In genomic region chr4:29337245-29337644, GRCm38 (mm10) we compare ENCODE assay signal across 29 mouse cellular contexts.
"Had no signal": no experiment of that assay in that cellular context is flagged by ENCODE, and none has a peak within 500 bp of the region (broad histone marks: within the 10 kb centered on the region; RNA-seq: fewer than 3 reads in every experiment).

No protein-coding gene starts in this region.

- H3K4me3 ChIP-seq: heart, embryonic 12.5 days; heart, embryonic 13.5 days; heart, embryonic 15.5 days; hindbrain, embryonic 10.5 days; hindbrain, embryonic 12.5 days; hindbrain, embryonic 13.5 days; hindbrain, embryonic 15.5 days; intestine, embryonic 15.5 days; kidney, embryonic 15.5 days; layer of hippocampus, adult 2 months; left cerebral cortex, adult 2 months had no signal

- H3K9me3 ChIP-seq: heart, embryonic 12.5 days; heart, embryonic 13.5 days; heart, embryonic 15.5 days; hindbrain, embryonic 10.5 days; hindbrain, embryonic 12.5 days; hindbrain, embryonic 13.5 days; hindbrain, embryonic 15.5 days; intestine, embryonic 15.5 days; kidney, embryonic 15.5 days had no signal

- H3K27me3 ChIP-seq: heart, embryonic 12.5 days; heart, embryonic 13.5 days; heart, embryonic 15.5 days; hindbrain, embryonic 12.5 days; hindbrain, embryonic 13.5 days; hindbrain, embryonic 15.5 days; intestine, embryonic 15.5 days; kidney, embryonic 15.5 days had no signal

- H3K27ac ChIP-seq: heart, embryonic 13.5 days; heart, embryonic 15.5 days; hindbrain, embryonic 10.5 days; hindbrain, embryonic 12.5 days; hindbrain, embryonic 13.5 days; hindbrain, embryonic 14.5 days; hindbrain, embryonic 15.5 days; hindbrain, postnatal 0 days; intestine, embryonic 15.5 days; kidney, embryonic 15.5 days; kidney, postnatal 0 days; layer of hippocampus, adult 2 months; left cerebral cortex, adult 2 months had no signal

- H3K4me1 ChIP-seq: heart, embryonic 12.5 days; heart, embryonic 13.5 days; heart, embryonic 15.5 days; hindbrain, embryonic 10.5 days; hindbrain, embryonic 12.5 days; hindbrain, embryonic 13.5 days; hindbrain, embryonic 15.5 days; intestine, embryonic 15.5 days; kidney, embryonic 15.5 days had no signal

- DNase-seq: heart, postnatal 14 days; heart, postnatal 36 days; heart, postnatal 4 days; kidney, adult 11 months; kidney, adult 18-20 months; kidney, adult 2 months; kidney, adult 8-10 months; kidney, adult 9 months; kidney, postnatal 10 days; kidney, postnatal 14 days; kidney, postnatal 25 days; kidney, postnatal 36 days; kidney, postnatal 4 days; layer of hippocampus, adult 9-11 months; layer of hippocampus, postnatal 36 days had no signal

- H3K36me3 ChIP-seq: heart, embryonic 12.5 days; heart, embryonic 13.5 days; heart, embryonic 15.5 days; hindbrain, embryonic 10.5 days; hindbrain, embryonic 12.5 days; hindbrain, embryonic 13.5 days; hindbrain, embryonic 15.5 days; intestine, embryonic 15.5 days; kidney, embryonic 15.5 days had no signal
